Mouse (Mus musculus): Measurements from ENCODE around the gene Slc25a42. TPM values are rescaled to one million over a fixed set of nuclear protein-coding genes. Genes with fewer than 3 reads are reported as not detected.

Slc25a42 gene
- polyA plus RNA-seq, 2 experiments = 3.3 to 14.7 TPM

GRCm38 (mm10) chr8:70160015-70160414, 52.1 kb downstream of the Slc25a42 start:
- Histone ChIP-seq H3K9me3 (ENCODE audit: control insufficient read depth, low read length) (no peaks in the 10 kb centered on the region), H3K27ac (no peak overlapping the region), H3K4me1 (replicated peaks; ENCODE audit: control insufficient read depth in 2 of 2, insufficient read depth in 2 of 2, low read length in 1 of 2) (peaks cover 0 to 2% of the 10 kb centered on the region in 2 experiments; a peak in 1 of 4 replicates), H3K9ac (replicated peaks) (no peak overlapping the region), H3K4me2 (ENCODE audit: low read depth) (no peak overlapping the region), H3K4me3 (ENCODE audit: insufficient read depth in 1 of 2, low read depth in 2 of 2, low read length in 2 of 2) (no peak overlapping the region), H3K36me3 (replicated peaks; ENCODE audit: control insufficient read depth, insufficient read depth, low read depth) (no peaks in the 10 kb centered on the region), H3K27me3 (ENCODE audit: control insufficient read depth, insufficient read depth, low read length) (no peaks in the 10 kb centered on the region; the same call in 1 of the 2 replicates)
- 36% methylated on average over 13 of the region's 13 CpGs for WGBS (ENCODE audit: insufficient replicate concordance)
- no peak for ATAC-seq (ENCODE audit: insufficient read depth)
- TF ChIP-seq EP300 (IDR thresholded peaks at IDR 0.05; ENCODE audit: low read depth) (no peak), CTCF (IDR thresholded peaks at IDR 0.05; ENCODE audit: low read depth) (no peak)
- DNase-seq (ENCODE audit: low read depth in 3 of 3, low spot score in 3 of 3) = no peak

- 65% methylated on average over 4 of the region's 4 CpGs for WGBS (ENCODE audit: insufficient replicate concordance)
- Histone ChIP-seq H3K4me2 (ENCODE audit: low read depth) (no peak overlapping the region), H3K4me1 (replicated peaks; ENCODE audit: control insufficient read depth in 2 of 2, insufficient read depth in 2 of 2, low read length in 1 of 2) (peaks cover 0 to 2% of the 10 kb centered on the region in 2 experiments; a peak in 1 of 4 replicates), H3K27ac (no peak overlapping the region), H3K9ac (replicated peaks) (no peak overlapping the region), H3K4me3 (ENCODE audit: insufficient read depth in 1 of 2, low read depth in 2 of 2, low read length in 2 of 2) (no peak overlapping the region), H3K36me3 (replicated peaks; ENCODE audit: control insufficient read depth, insufficient read depth, low read depth) (no peaks in the 10 kb centered on the region), H3K27me3 (ENCODE audit: control insufficient read depth, insufficient read depth, low read length) (no peaks in the 10 kb centered on the region; the same call in 1 of the 2 replicates), H3K9me3 (ENCODE audit: control insufficient read depth, low read length) (no peaks in the 10 kb centered on the region)
- DNase-seq (ENCODE audit: low read depth in 3 of 3, low spot score in 3 of 3) = no peak
- ATAC-seq (ENCODE audit: insufficient read depth) = no peak
- TF ChIP-seq CTCF (IDR thresholded peaks at IDR 0.05; ENCODE audit: low read depth) (no peak), EP300 (IDR thresholded peaks at IDR 0.05; ENCODE audit: low read depth) (no peak)
These were observed 52.9 kb downstream of the Slc25a42 start for GRCm38 (mm10) chr8:70159211-70159610.

- peak overlapping the region; percentile 43; the same call in 1 of the 2 replicates for H3K9ac ChIP-seq (replicated peaks)
These were observed 53.8 kb downstream of the Slc25a42 start for GRCm38 (mm10) chr8:70158069-70158853.

GRCm38 (mm10) chr8:70157240-70157800, 54.8 kb downstream of the Slc25a42 start:
- H3K36me3 ChIP-seq (replicated peaks; ENCODE audit: control insufficient read depth, insufficient read depth, low read depth) = no peaks in the 10 kb centered on the region
- H3K4me2 ChIP-seq (ENCODE audit: low read depth) = no peak overlapping the region
- 71% methylated on average over 1 of the region's 1 CpGs for WGBS (ENCODE audit: insufficient replicate concordance)
- TF ChIP-seq CTCF (IDR thresholded peaks at IDR 0.05; ENCODE audit: low read depth) = no peak
- TF ChIP-seq EP300 (IDR thresholded peaks at IDR 0.05; ENCODE audit: low read depth) = no peak
- H3K27me3 ChIP-seq (ENCODE audit: control insufficient read depth, insufficient read depth, low read length) = no peaks in the 10 kb centered on the region; the same call in 1 of the 2 replicates
- DNase-seq (ENCODE audit: low read depth in 3 of 3, low spot score in 3 of 3) = no peak
- no peaks in the 10 kb centered on the region for H3K9me3 ChIP-seq (ENCODE audit: control insufficient read depth, low read length)
- H3K27ac ChIP-seq = no peak overlapping the region
- no peak for ATAC-seq (ENCODE audit: insufficient read depth)
- no peak overlapping the region for H3K4me3 ChIP-seq (ENCODE audit: insufficient read depth in 1 of 2, low read depth in 2 of 2, low read length in 2 of 2)
- H3K4me1 ChIP-seq (replicated peaks; ENCODE audit: control insufficient read depth in 2 of 2, insufficient read depth in 2 of 2, low read length in 1 of 2) = peaks cover under 1 to 2% of the 10 kb centered on the region in 2 experiments; a peak in 2 of 4 replicates
- H3K9ac ChIP-seq (replicated peaks) = no peak overlapping the region

More at GRCm38 (mm10) chr8:70158069-70158853, 53.8 kb downstream of the Slc25a42 start:
- H3K27ac ChIP-seq = no peak overlapping the region
- peaks cover 0 to 2% of the 10 kb centered on the region in 2 experiments; a peak in 1 of 4 replicates for H3K4me1 ChIP-seq (replicated peaks; ENCODE audit: control insufficient read depth in 2 of 2, insufficient read depth in 2 of 2, low read length in 1 of 2)
- peak overlapping the region; percentile 84 for H3K4me2 ChIP-seq (ENCODE audit: low read depth)
- peak in 1 of 3 experiments; percentile 55 for DNase-seq (ENCODE audit: low read depth in 3 of 3, low spot score in 3 of 3)
- no peak for TF ChIP-seq EP300 (IDR thresholded peaks at IDR 0.05; ENCODE audit: low read depth)
- peak; percentile 76 for ATAC-seq (ENCODE audit: insufficient read depth)
- no peaks in the 10 kb centered on the region; the same call in 1 of the 2 replicates for H3K27me3 ChIP-seq (ENCODE audit: control insufficient read depth, insufficient read depth, low read length)
- 7% methylated on average over 40 of the region's 40 CpGs for WGBS (ENCODE audit: insufficient replicate concordance)
- peak overlapping the region; percentile 42 to 63 for H3K4me3 ChIP-seq (ENCODE audit: insufficient read depth in 1 of 2, low read depth in 2 of 2, low read length in 2 of 2)
- H3K9me3 ChIP-seq (ENCODE audit: control insufficient read depth, low read length) = no peaks in the 10 kb centered on the region
- H3K36me3 ChIP-seq (replicated peaks; ENCODE audit: control insufficient read depth, insufficient read depth, low read depth) = no peaks in the 10 kb centered on the region

Measured in liver, embryonic 14.5 days (tissue).